Mouse (Mus musculus) spleen, adult 2 months (tissue): ENCODE measurements around the gene Rbfox1.

Source experiments
- CTCF ChIP-seq: fragments of 200-500 bp; IDR thresholded peaks from 2 replicates; pipeline ENCODE4 v1.5.1; 2011; ENCODE audit warnings: mild to moderate bottlenecking, inconsistent platforms; ENCODE audit not compliant: insufficient read depth, insufficient read length, insufficient replicate concordance; ENCODE audit errors: extremely low read depth
- POLR2A ChIP-seq: fragments of 200-500 bp; IDR thresholded peaks from 2 replicates; pipeline ENCODE4 v1.6.1; 2011; ENCODE audit warnings: low read depth, low read length, inconsistent platforms

DNA sequence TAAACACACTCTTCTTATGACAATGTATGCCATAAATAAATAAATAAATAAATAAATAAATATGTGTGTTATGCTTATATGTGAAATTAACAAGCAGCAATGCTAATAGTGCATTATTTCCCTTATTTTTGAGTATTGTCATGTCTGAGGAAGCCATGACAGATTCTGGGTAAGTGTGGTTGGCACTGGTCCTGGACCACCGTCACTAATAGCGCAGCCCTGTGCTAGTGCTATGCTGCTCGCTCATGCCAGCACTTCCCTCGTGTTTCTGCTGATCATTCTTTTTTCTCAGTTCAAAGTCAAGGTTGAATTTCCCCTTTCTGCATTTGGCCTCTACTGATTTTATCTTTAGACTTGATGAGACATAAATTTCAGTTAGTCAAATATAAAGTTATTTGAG, 398.3 kb downstream of the Rbfox1 start:
- no peak for TF ChIP-seq CTCF
- no peak for TF ChIP-seq POLR2A
